In the genomic region with DNA sequence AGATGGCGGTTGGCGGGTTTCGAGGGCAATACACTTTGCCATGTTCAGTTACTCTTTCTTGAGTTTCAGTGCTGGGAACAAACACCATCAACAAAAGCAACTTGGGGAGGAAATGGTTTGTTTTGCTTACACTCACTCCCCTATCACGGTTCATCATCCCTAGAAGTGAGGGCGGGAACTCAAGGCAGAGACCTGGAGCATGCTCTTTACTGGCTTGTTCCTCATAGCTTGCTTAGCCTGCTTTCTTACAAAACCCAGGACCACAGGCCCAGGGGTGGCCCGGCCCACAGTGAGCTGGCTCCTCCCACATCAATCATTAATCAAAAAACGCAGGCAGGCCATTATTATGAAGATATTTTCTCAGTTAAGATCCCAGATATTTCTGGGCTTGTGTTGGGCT, we compare ENCODE assay signal across 21 mouse cellular contexts.
A peak's percentile ranks its signal among the peaks of the same experiment; 100 is the strongest.
DNase-seq lines count a peak whose midpoint lies in the region; ATAC-seq and TF ChIP-seq lines count a peak whose summit lies in the region.
"Had no signal": no experiment of that assay in that cellular context is flagged by ENCODE, and none has a peak within 500 bp of the region (broad histone marks: within the 10 kb centered on the region; RNA-seq: fewer than 3 reads in every experiment).

No protein-coding gene starts in this region.

- no peaks in the 10 kb centered on the region for H3K27me3 ChIP-seq in lung, embryonic 14.5 days (ENCODE audit: insufficient read depth, low read length)
- no peaks in the 10 kb centered on the region for H3K27me3 ChIP-seq in limb, embryonic 10.5 days (ENCODE audit: low read depth, poor library complexity, severe bottlenecking)
- no peaks in the 10 kb centered on the region for H3K27me3 ChIP-seq in forebrain, embryonic 11.5 days (ENCODE audit: control insufficient read depth, insufficient read depth, low read length)
- H3K27me3 ChIP-seq: heart, embryonic 15.5 days; liver, embryonic 15.5 days had no signal

- 0 out of 2 replicates have a peak, but pooled peaks have one; percentile 52 for ATAC-seq in lung, embryonic 14.5 days (ENCODE audit: insufficient read depth)
- ATAC-seq in forebrain, embryonic 11.5 days (replicated peaks; ENCODE audit: low FRiP score): no peak
- ATAC-seq: CD4-positive, CD25-positive, alpha-beta regulatory T cell, adult 4 months; forebrain, embryonic 14.5 days; hindbrain, embryonic 16.5 days had no signal

- 74% methylated on average over 7 of the region's 7 CpGs for WGBS in lung, embryonic 14.5 days
- WGBS in limb, embryonic 10.5 days: 86% methylated on average over 7 of the region's 7 CpGs
- 90% methylated on average over 7 of the region's 7 CpGs for WGBS in forebrain, embryonic 11.5 days

- H3K27ac ChIP-seq in lung, embryonic 14.5 days (ENCODE audit: low read depth): 0 out of 2 replicates have a peak overlapping the region, but pooled peaks have one; percentile 20
- peak overlapping the region; percentile 30; the same call in 1 of the 2 replicates for H3K27ac ChIP-seq in limb, embryonic 10.5 days
- no peak overlapping the region for H3K27ac ChIP-seq in forebrain, embryonic 11.5 days (ENCODE audit: low read depth, low read length)
- H3K27ac ChIP-seq: liver, embryonic 15.5 days; midbrain, embryonic 10.5 days had no signal

- no peaks in the 10 kb centered on the region for H3K36me3 ChIP-seq in lung, embryonic 14.5 days (ENCODE audit: insufficient read depth)
- H3K36me3 ChIP-seq in limb, embryonic 10.5 days: no peaks in the 10 kb centered on the region
- no peaks in the 10 kb centered on the region for H3K36me3 ChIP-seq in forebrain, embryonic 11.5 days (ENCODE audit: control insufficient read depth, insufficient read depth, low read length)
- H3K36me3 ChIP-seq: G1E; heart, embryonic 15.5 days; liver, embryonic 15.5 days; midbrain, embryonic 10.5 days had no signal

- no peak overlapping the region for H3K9ac ChIP-seq in lung, embryonic 14.5 days
- H3K9ac ChIP-seq in forebrain, embryonic 11.5 days (ENCODE audit: low read length): no peak overlapping the region
- H3K9ac ChIP-seq: heart, embryonic 15.5 days; liver, embryonic 15.5 days had no signal

- H3K4me2 ChIP-seq in lung, embryonic 14.5 days: no peak overlapping the region
- H3K4me2 ChIP-seq in forebrain, embryonic 11.5 days (ENCODE audit: low read depth, low read length, severe bottlenecking): no peak overlapping the region
- H3K4me2 ChIP-seq: heart, embryonic 15.5 days; liver, embryonic 15.5 days had no signal

- 0 out of 2 replicates have a peak, but pooled peaks cover 6% of the 10 kb centered on the region for H3K4me1 ChIP-seq in lung, embryonic 14.5 days (ENCODE audit: insufficient read depth)
- peaks cover 16% of the 10 kb centered on the region for H3K4me1 ChIP-seq in limb, embryonic 10.5 days
- no peaks in the 10 kb centered on the region for H3K4me1 ChIP-seq in forebrain, embryonic 11.5 days (replicated peaks; ENCODE audit: control insufficient read depth, insufficient read depth, low read length)
- H3K4me1 ChIP-seq: heart, embryonic 15.5 days; liver, embryonic 15.5 days; midbrain, embryonic 10.5 days had no signal

- H3K9me3 ChIP-seq in lung, embryonic 14.5 days (ENCODE audit: low read depth, low read length): no peaks in the 10 kb centered on the region
- H3K9me3 ChIP-seq in limb, embryonic 10.5 days (replicated peaks): no peaks in the 10 kb centered on the region
- H3K9me3 ChIP-seq in forebrain, embryonic 11.5 days (ENCODE audit: control insufficient read depth, low read length): no peaks in the 10 kb centered on the region
- H3K9me3 ChIP-seq: heart, embryonic 15.5 days; liver, embryonic 15.5 days; midbrain, embryonic 10.5 days had no signal

- TF ChIP-seq CTCF in lung, embryonic 14.5 days (IDR thresholded peaks at IDR 0.05; ENCODE audit: low read depth): no peak

- no peak overlapping the region for H3K4me3 ChIP-seq in lung, embryonic 14.5 days (ENCODE audit: low read depth, low read length)
- H3K4me3 ChIP-seq in limb, embryonic 10.5 days: no peak overlapping the region
- H3K4me3 ChIP-seq in forebrain, embryonic 11.5 days (ENCODE audit: low read depth, low read length): no peak overlapping the region
- H3K4me3 ChIP-seq: heart, embryonic 15.5 days; liver, embryonic 15.5 days; midbrain, embryonic 10.5 days had no signal

- peak; percentile 45 for DNase-seq in heart, adult 11 months
- DNase-seq in heart, adult 18-20 months: no peak
- peak; percentile 15 for DNase-seq in lung, embryonic 14.5 days
- no peak for DNase-seq in lung, postnatal 36 days
- no peak for DNase-seq in limb, embryonic 10.5 days (ENCODE audit: low spot score)
- DNase-seq in forebrain, embryonic 11.5 days (ENCODE audit: low spot score): no peak
- no peak for DNase-seq in yolk sac, embryonic 10.5 days (ENCODE audit: low spot score)
- DNase-seq: cerebellum, adult 11-12 months; cerebellum, postnatal 25 days; gastrocnemius, postnatal 14 days; heart, postnatal 4 days; layer of hippocampus, adult 9-11 months; right cerebral cortex, postnatal 4 days; thymus, postnatal 14 days had no signal

Comparison
In these comparisons a context has a peak if more than half of its experiments do, and no peak if none do; other contexts are left out.
1. DNase-seq: peak in heart, adult 11 months (single experiment) and lung, embryonic 14.5 days (single experiment); none in heart, adult 18-20 months (0 of 2), lung, postnatal 36 days (single experiment), limb, embryonic 10.5 days (single experiment), forebrain, embryonic 11.5 days (single experiment) and yolk sac, embryonic 10.5 days (single experiment).